Mouse (Mus musculus) layer of hippocampus, postnatal 36 days (tissue): ENCODE data around the gene Dock1. TPM values are rescaled to one million over a fixed set of nuclear protein-coding genes. Genes with fewer than 3 reads are reported as not detected.

Experiments
- DNase-seq, 2 experiments: peaks; one replicate each; pipeline ENCODE4 v3.0.0; 2022
- total RNA-seq, 2 experiments: library from RNA; stranded (reverse); gene quantifications; 2 replicates each; pipeline ENCODE4 v1.2.3; 2021

Gene Dock1
- total RNA-seq, 2 experiments from 2014 or later = 24.4 to 26.3 TPM

GRCm38 (mm10) chr7:134757605-134758004 lies 87.2 kb downstream of the Dock1 start:
- no peak for DNase-seq

- DNase-seq = no peak
These were observed 91.3 kb downstream of the Dock1 start for GRCm38 (mm10) chr7:134761799-134762198.

- no peak for DNase-seq
These were observed 94.7 kb downstream of the Dock1 start for GRCm38 (mm10) chr7:134765130-134765529.

GRCm38 (mm10) chr7:134771314-134771713 lies 100.9 kb downstream of the Dock1 start:
- DNase-seq = no peak

GRCm38 (mm10) chr7:134772363-134772762 lies 101.9 kb downstream of the Dock1 start:
- no peak for DNase-seq

GRCm38 (mm10) chr7:134772867-134773590 lies 102.6 kb downstream of the Dock1 start:
- DNase-seq = no peak

- DNase-seq = no peak
These were observed 103.4 kb downstream of the Dock1 start for GRCm38 (mm10) chr7:134773761-134774415.

GRCm38 (mm10) chr7:134774468-134775162 lies 104.2 kb downstream of the Dock1 start:
- peak; percentile 22 to 24 for DNase-seq

- DNase-seq = peak; percentile 8 to 30
These were observed 105.2 kb downstream of the Dock1 start for GRCm38 (mm10) chr7:134775671-134776070.

GRCm38 (mm10) chr7:134776306-134776705 lies 105.9 kb downstream of the Dock1 start:
- DNase-seq = no peak

GRCm38 (mm10) chr7:134779761-134780160 lies 109.3 kb downstream of the Dock1 start:
- DNase-seq = no peak

GRCm38 (mm10) chr7:134787110-134787509 lies 116.7 kb downstream of the Dock1 start:
- DNase-seq = no peak

- DNase-seq = no peak
These were observed 124.4 kb downstream of the Dock1 start for GRCm38 (mm10) chr7:134794889-134795288.

- peak; percentile 20 to 45 for DNase-seq
These were observed 129.6 kb downstream of the Dock1 start for GRCm38 (mm10) chr7:134800079-134800478.

GRCm38 (mm10) chr7:134804422-134804821 lies 134.0 kb downstream of the Dock1 start:
- no peak for DNase-seq

- DNase-seq = no peak
These were observed 136.3 kb downstream of the Dock1 start for GRCm38 (mm10) chr7:134806799-134807198.

- no peak for DNase-seq
These were observed 138.0 kb downstream of the Dock1 start for GRCm38 (mm10) chr7:134808406-134808805.

GRCm38 (mm10) chr7:134809241-134809975 lies 139.0 kb downstream of the Dock1 start:
- peak; percentile 11 to 16 for DNase-seq

- DNase-seq = no peak
These were observed 148.0 kb downstream of the Dock1 start for GRCm38 (mm10) chr7:134818471-134818870.

GRCm38 (mm10) chr7:134821264-134821663 lies 150.8 kb downstream of the Dock1 start:
- DNase-seq = no peak

GRCm38 (mm10) chr7:134822006-134822405 lies 151.6 kb downstream of the Dock1 start:
- DNase-seq = no peak

- DNase-seq = no peak
These were observed 153.4 kb downstream of the Dock1 start for GRCm38 (mm10) chr7:134823891-134824290.

GRCm38 (mm10) chr7:134840066-134840465 lies 169.6 kb downstream of the Dock1 start:
- no peak for DNase-seq
